7 mouse cellular contexts compared by ENCODE assay signal in the genomic region with DNA sequence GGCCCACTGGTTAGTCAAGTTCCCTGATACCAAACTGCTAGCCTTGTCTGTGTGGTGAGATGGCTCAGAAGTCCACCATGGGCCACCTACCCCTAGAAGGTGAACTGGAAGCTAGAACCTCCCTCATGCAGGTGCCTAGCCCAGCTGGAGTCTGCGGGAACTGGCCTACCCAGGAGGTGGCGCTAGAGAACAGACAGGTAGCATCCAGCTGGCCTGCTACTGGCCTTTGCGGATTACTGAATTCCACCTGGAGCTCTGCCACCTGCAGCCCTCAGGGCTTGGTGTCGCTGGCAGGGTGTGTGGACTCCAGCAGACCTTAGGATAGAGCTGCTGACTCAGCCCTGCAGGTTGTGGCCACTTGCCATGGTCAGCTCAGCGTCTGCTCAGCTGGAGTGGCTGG.
DNase-seq lines count a peak whose midpoint lies in the region; ATAC-seq and TF ChIP-seq lines count a peak whose summit lies in the region.

No protein-coding gene starts in this region.

- H3K4me3 ChIP-seq in neural tube, embryonic 15.5 days (replicated peaks): no peak overlapping the region
- no peak overlapping the region for H3K4me3 ChIP-seq in cerebellum, adult 2 months (replicated peaks; ENCODE audit: insufficient read depth, low read depth, low read length)

- TF ChIP-seq CTCF in cerebellum, adult 2 months (IDR thresholded peaks at IDR 0.05; ENCODE audit: borderline replicate concordance, insufficient read depth, low read depth, low read length): peak; percentile 79

- H3K9me3 ChIP-seq in neural tube, embryonic 15.5 days (replicated peaks): no peaks in the 10 kb centered on the region

- H3K36me3 ChIP-seq in neural tube, embryonic 15.5 days: no peaks in the 10 kb centered on the region

- H3K27me3 ChIP-seq in neural tube, embryonic 15.5 days (replicated peaks): no peaks in the 10 kb centered on the region
- H3K27me3 ChIP-seq in cerebellum, adult 2 months (ENCODE audit: control insufficient read depth, insufficient read depth, low read length): no peaks in the 10 kb centered on the region

- peak; percentile 22 for DNase-seq in neural tube, embryonic 10.5 days (ENCODE audit: extremely low spot score, low spot score)
- DNase-seq in ZHBTc4 (ENCODE audit: low read depth, low spot score): peak; percentile 48
- peak; percentile 86 to 90 for DNase-seq in cerebellum, adult 2 months
- peak; percentile 48 to 67 for DNase-seq in heart, postnatal 10 days
- peak; percentile 23 for DNase-seq in lung, postnatal 25 days (ENCODE audit: low spot score)
- no peak for DNase-seq in adipocyte (ENCODE audit: low spot score)

- WGBS in neural tube, embryonic 15.5 days: 28% methylated on average over 5 of the region's 5 CpGs
- under 1% methylated on average over 5 of the region's 5 CpGs for WGBS in cerebellum, adult 2 months

- no peak overlapping the region for H3K4me2 ChIP-seq in neural tube, embryonic 15.5 days

- no peak overlapping the region for H3K27ac ChIP-seq in neural tube, embryonic 15.5 days (replicated peaks)
- no peak overlapping the region for H3K27ac ChIP-seq in cerebellum, adult 2 months (ENCODE audit: insufficient read depth, low read length)

- TF ChIP-seq POLR2A in cerebellum, adult 2 months (IDR thresholded peaks at IDR 0.05; ENCODE audit: borderline replicate concordance, insufficient read depth, low read length): no peak

- intact Hi-C loops in heart, postnatal 10 days (cut with DNase I): loop anchor here (1.0 kb wide), 1 partner anchor 91 kb away; no protein-coding TSS in a partner anchor

- ATAC-seq in neural tube, embryonic 15.5 days (ENCODE audit: low FRiP score): no peak

- H3K9ac ChIP-seq in neural tube, embryonic 15.5 days (replicated peaks): no peak overlapping the region

- H3K4me1 ChIP-seq in neural tube, embryonic 15.5 days: peaks cover 23% of the 10 kb centered on the region
- H3K4me1 ChIP-seq in cerebellum, adult 2 months (ENCODE audit: control insufficient read depth, insufficient read depth, low read length): peaks cover 56% of the 10 kb centered on the region
